Mouse (Mus musculus): ENCODE measurements around the gene Unc45b. TPM values are rescaled to one million over a fixed set of nuclear protein-coding genes. Genes with fewer than 3 reads are reported as not detected.

Unc45b gene
- polyA plus RNA-seq, 1 experiment from 2014 or later = 7.5 TPM

- no peak for ATAC-seq (ENCODE audit: insufficient read depth, low FRiP score, low TSS enrichment)
- WGBS = 58% methylated on average over 10 of the region's 10 CpGs
These were observed 21.8 kb upstream of the Unc45b start for GRCm38 (mm10) chr11:82888491-82888946.

DNA sequence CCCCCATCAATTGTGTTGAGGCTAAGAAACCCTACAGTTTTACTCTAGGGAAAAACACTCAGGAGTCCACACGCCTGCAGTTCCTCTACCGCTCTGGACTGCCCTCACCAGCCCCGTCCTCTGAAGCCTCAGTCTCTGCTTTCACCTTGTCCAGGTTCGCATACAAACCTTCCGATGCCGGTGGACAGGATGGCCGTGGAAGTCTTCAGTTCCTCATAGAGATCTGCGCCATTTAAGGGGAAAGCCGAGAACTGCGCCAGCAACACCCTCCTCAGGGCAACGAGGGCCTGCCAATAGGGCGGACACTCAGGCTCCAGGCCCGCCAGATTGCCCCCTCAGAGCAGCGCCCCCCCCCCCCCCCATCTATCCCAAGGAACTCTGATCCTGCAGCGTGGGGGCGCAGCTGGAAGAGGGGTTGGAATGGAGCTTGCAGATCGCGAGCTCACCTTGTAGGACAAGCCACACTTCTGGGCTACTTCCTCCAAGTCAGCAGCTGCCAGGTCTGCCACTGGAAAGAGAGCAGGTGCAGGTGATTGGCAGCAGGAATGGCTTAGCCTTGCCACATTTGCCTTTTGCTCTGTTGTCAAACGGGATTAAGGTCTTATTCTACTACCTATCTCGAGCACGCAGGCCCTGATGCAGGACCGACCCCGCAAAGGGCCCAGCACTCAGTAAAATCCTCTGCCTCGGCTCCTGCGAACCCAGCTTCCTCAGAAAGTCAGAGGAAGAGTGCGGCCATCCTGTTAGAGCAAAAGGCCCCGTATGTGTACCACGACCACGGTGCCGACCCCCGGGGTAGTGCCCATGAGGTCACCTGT, 20.6 kb upstream of the Unc45b start:
- no peaks in the 10 kb centered on the region for H3K9me3 ChIP-seq (ENCODE audit: control insufficient read depth, low read length)
- H3K27me3 ChIP-seq (ENCODE audit: control insufficient read depth, insufficient read depth, low read length) = no peaks in the 10 kb centered on the region
- H3K9ac ChIP-seq (ENCODE audit: low read length) = peak overlapping the region; percentile 62
- ATAC-seq (ENCODE audit: insufficient read depth, low FRiP score, low TSS enrichment) = peak; percentile 45
- H3K4me1 ChIP-seq (ENCODE audit: control insufficient read depth, insufficient read depth, low read length) = peaks cover 4% of the 10 kb centered on the region; the same call in 1 of the 2 replicates
- 10% methylated on average over 31 of the region's 31 CpGs for WGBS
- peak overlapping the region; percentile 93 for H3K4me2 ChIP-seq (ENCODE audit: low read depth)
- H3K36me3 ChIP-seq (ENCODE audit: control insufficient read depth, insufficient read depth, low read length) = no peaks in the 10 kb centered on the region
- no peak overlapping the region for H3K27ac ChIP-seq (ENCODE audit: low read depth, low read length)
- DNase-seq (ENCODE audit: low spot score) = peak; percentile 34
- peak overlapping the region; percentile 64 for H3K4me3 ChIP-seq (ENCODE audit: low read depth, low read length)

More at GRCm38 (mm10) chr11:82888491-82888946, 21.8 kb upstream of the Unc45b start:
- DNase-seq (ENCODE audit: low spot score) = no peak
- H3K27ac ChIP-seq (ENCODE audit: low read depth, low read length) = no peak overlapping the region
- H3K36me3 ChIP-seq (ENCODE audit: control insufficient read depth, insufficient read depth, low read length) = no peaks in the 10 kb centered on the region
- H3K4me1 ChIP-seq (ENCODE audit: control insufficient read depth, insufficient read depth, low read length) = peaks cover 4% of the 10 kb centered on the region; the same call in 1 of the 2 replicates
- no peaks in the 10 kb centered on the region for H3K27me3 ChIP-seq (ENCODE audit: control insufficient read depth, insufficient read depth, low read length)
- no peak overlapping the region for H3K4me3 ChIP-seq (ENCODE audit: low read depth, low read length)
- no peak overlapping the region for H3K9ac ChIP-seq (ENCODE audit: low read length)
- no peak overlapping the region for H3K4me2 ChIP-seq (ENCODE audit: low read depth)
- H3K9me3 ChIP-seq (ENCODE audit: control insufficient read depth, low read length) = no peaks in the 10 kb centered on the region

- H3K4me2 ChIP-seq (ENCODE audit: low read depth) = peak within 1 kb of the TSS; percentile 93
- H3K27ac ChIP-seq (ENCODE audit: low read depth, low read length) = no peak within 1 kb of the TSS
- H3K4me1 ChIP-seq (ENCODE audit: control insufficient read depth, insufficient read depth, low read length) = peaks cover 4% of the 10 kb centered on the region; the same call in 1 of the 2 replicates
- DNase-seq (ENCODE audit: low spot score) (peak; percentile 97), ATAC-seq (ENCODE audit: insufficient read depth, low FRiP score, low TSS enrichment) (peak; percentile 87)
- no peaks in the 10 kb centered on the region for H3K27me3 ChIP-seq (ENCODE audit: control insufficient read depth, insufficient read depth, low read length)
- 0% methylated on average over 26 of the region's 26 CpGs for WGBS
- peak within 1 kb of the TSS; percentile 62 for H3K9ac ChIP-seq (ENCODE audit: low read length)
- H3K9me3 ChIP-seq (ENCODE audit: control insufficient read depth, low read length) = no peaks in the 10 kb centered on the region
- H3K36me3 ChIP-seq (ENCODE audit: control insufficient read depth, insufficient read depth, low read length) = no peaks in the 10 kb centered on the region
- H3K4me3 ChIP-seq (ENCODE audit: low read depth, low read length) = peak within 1 kb of the TSS; percentile 64
These were observed 20.0 kb upstream of the Unc45b start, which contains the start of gene Rad51d for GRCm38 (mm10) chr11:82890342-82890762. Rad51d (minus strand) TSS chr11:82890614.

DNA sequence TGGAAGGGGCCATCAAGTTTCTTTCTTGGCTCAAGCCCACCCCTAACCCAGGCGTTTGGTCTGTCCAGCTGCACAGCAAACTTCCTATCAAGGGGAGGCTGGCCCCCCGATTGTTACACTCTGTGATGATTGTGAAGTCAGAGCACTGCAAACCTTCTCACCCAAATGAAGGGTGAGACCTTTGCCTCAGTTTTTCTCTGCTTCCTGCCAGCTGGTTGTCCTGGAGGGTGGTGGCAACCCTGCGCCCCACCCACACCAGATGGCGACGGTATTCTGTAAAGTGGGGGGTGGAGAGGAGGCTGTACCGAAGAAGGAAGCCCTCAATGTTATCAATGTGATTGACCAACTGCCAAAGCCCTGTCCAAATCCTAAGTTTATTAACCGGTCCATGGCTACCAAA, 18.4 kb upstream of the Unc45b start, which contains the start of gene Fndc8:
Gene Fndc8 (plus strand): TSS at position 189 of the 400 bp plus-strand sequence.
- Histone ChIP-seq H3K4me2 (ENCODE audit: low read depth) (no peak within 1 kb of the TSS), H3K9ac (ENCODE audit: low read length) (no peak within 1 kb of the TSS), H3K27ac (ENCODE audit: low read depth, low read length) (no peak within 1 kb of the TSS), H3K27me3 (ENCODE audit: control insufficient read depth, insufficient read depth, low read length) (no peaks in the 10 kb centered on the region), H3K4me1 (ENCODE audit: control insufficient read depth, insufficient read depth, low read length) (peaks cover 4% of the 10 kb centered on the region; the same call in 1 of the 2 replicates), H3K36me3 (ENCODE audit: control insufficient read depth, insufficient read depth, low read length) (no peaks in the 10 kb centered on the region), H3K4me3 (ENCODE audit: low read depth, low read length) (no peak within 1 kb of the TSS), H3K9me3 (ENCODE audit: control insufficient read depth, low read length) (no peaks in the 10 kb centered on the region)
- WGBS = 57% methylated on average over 7 of the region's 7 CpGs
- DNase-seq (ENCODE audit: low spot score) (no peak), ATAC-seq (ENCODE audit: insufficient read depth, low FRiP score, low TSS enrichment) (no peak)

GRCm38 (mm10) chr11:82897478-82897877, 12.9 kb upstream of the Unc45b start:
- no peak overlapping the region for H3K4me3 ChIP-seq (ENCODE audit: low read depth, low read length)
- DNase-seq (ENCODE audit: low spot score) (no peak), ATAC-seq (ENCODE audit: insufficient read depth, low FRiP score, low TSS enrichment) (no peak)
- peaks cover 6% of the 10 kb centered on the region for H3K36me3 ChIP-seq (ENCODE audit: control insufficient read depth, insufficient read depth, low read length)
- H3K9me3 ChIP-seq (ENCODE audit: control insufficient read depth, low read length) = no peaks in the 10 kb centered on the region
- H3K9ac ChIP-seq (ENCODE audit: low read length) = no peak overlapping the region
- H3K27ac ChIP-seq (ENCODE audit: low read depth, low read length) = no peak overlapping the region
- no peaks in the 10 kb centered on the region for H3K4me1 ChIP-seq (ENCODE audit: control insufficient read depth, insufficient read depth, low read length)
- H3K4me2 ChIP-seq (ENCODE audit: low read depth) = no peak overlapping the region
- WGBS = 87% methylated on average over 10 of the region's 10 CpGs
- H3K27me3 ChIP-seq (ENCODE audit: control insufficient read depth, insufficient read depth, low read length) = no peaks in the 10 kb centered on the region

DNA sequence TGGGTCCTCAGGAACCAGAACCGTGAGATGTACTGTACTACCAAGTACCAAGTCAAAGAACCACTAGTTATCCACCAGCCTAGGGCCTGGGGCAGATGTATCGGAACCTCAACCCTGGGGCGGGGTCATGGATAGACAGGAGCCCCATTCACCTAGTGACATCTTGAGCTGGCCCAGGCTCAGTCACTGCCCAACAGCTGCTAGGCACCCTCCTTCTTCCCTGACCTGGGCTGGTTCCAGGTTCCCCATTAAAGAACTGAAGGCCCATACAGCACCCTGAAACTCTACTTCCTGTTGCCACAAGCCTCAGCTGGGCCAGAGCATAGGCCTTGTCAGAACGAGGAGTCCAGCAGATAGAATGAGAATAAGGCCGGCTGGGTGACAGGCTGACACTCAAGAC, 10.6 kb upstream of the Unc45b start:
- no peaks in the 10 kb centered on the region for H3K27me3 ChIP-seq (ENCODE audit: control insufficient read depth, insufficient read depth, low read length)
- H3K4me1 ChIP-seq (ENCODE audit: control insufficient read depth, insufficient read depth, low read length) = no peaks in the 10 kb centered on the region
- ATAC-seq (ENCODE audit: insufficient read depth, low FRiP score, low TSS enrichment) = no peak
- H3K27ac ChIP-seq (ENCODE audit: low read depth, low read length) = no peak overlapping the region
- H3K4me3 ChIP-seq (ENCODE audit: low read depth, low read length) = no peak overlapping the region
- no peaks in the 10 kb centered on the region for H3K9me3 ChIP-seq (ENCODE audit: control insufficient read depth, low read length)
- no peak overlapping the region for H3K9ac ChIP-seq (ENCODE audit: low read length)
- no peak for DNase-seq (ENCODE audit: low spot score)
- 96% methylated on average over 5 of the region's 5 CpGs for WGBS
- H3K36me3 ChIP-seq (ENCODE audit: control insufficient read depth, insufficient read depth, low read length) = peaks cover 9% of the 10 kb centered on the region
- H3K4me2 ChIP-seq (ENCODE audit: low read depth) = no peak overlapping the region

DNA sequence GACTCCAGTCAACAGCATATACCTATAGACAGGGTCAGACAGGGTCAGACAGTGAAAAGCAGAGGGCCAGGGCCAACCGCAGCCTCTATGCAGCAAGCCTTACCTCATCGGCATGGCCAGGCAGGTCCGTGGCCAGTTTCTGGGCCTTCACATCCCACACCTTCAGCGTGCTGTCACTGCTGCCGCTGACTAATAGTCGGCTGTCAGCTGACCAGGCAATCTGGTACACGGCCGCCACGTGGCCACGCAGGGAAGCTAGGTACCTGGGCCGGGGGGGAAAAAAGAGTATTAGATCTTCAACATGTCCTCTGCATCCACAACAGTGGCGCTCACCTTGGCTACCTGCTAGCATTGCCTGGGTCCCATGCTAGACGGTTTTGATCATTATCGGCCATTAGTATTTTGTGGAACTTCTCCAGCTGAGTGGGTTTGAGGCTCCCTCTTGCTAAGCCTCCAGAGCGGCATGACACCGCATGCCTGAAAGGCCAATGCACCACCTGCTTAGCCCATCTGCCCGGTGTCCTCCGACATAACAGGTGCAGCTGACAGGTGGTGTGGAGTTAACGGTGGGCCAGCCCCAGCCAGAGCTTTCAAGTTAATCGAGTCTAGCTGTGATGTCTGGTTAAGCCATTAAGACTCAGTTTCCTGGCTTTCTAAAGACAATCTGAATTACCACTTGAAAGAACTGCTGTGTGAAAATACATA, 8.6 kb upstream of the Unc45b start:
- no peak overlapping the region for H3K9ac ChIP-seq (ENCODE audit: low read length)
- no peaks in the 10 kb centered on the region for H3K27me3 ChIP-seq (ENCODE audit: control insufficient read depth, insufficient read depth, low read length)
- no peak overlapping the region for H3K4me3 ChIP-seq (ENCODE audit: low read depth, low read length)
- no peak overlapping the region for H3K27ac ChIP-seq (ENCODE audit: low read depth, low read length)
- ATAC-seq (ENCODE audit: insufficient read depth, low FRiP score, low TSS enrichment) = no peak
- peaks cover 12% of the 10 kb centered on the region for H3K36me3 ChIP-seq (ENCODE audit: control insufficient read depth, insufficient read depth, low read length)
- no peaks in the 10 kb centered on the region for H3K9me3 ChIP-seq (ENCODE audit: control insufficient read depth, low read length)
- H3K4me1 ChIP-seq (ENCODE audit: control insufficient read depth, insufficient read depth, low read length) = no peaks in the 10 kb centered on the region
- DNase-seq (ENCODE audit: low spot score) = no peak
- H3K4me2 ChIP-seq (ENCODE audit: low read depth) = no peak overlapping the region
- WGBS = 87% methylated on average over 20 of the region's 20 CpGs

- H3K9me3 ChIP-seq (ENCODE audit: control insufficient read depth, low read length) = no peaks in the 10 kb centered on the region
- H3K9ac ChIP-seq (ENCODE audit: low read length) = no peak overlapping the region
- 72% methylated on average over 8 of the region's 8 CpGs for WGBS
- no peaks in the 10 kb centered on the region for H3K27me3 ChIP-seq (ENCODE audit: control insufficient read depth, insufficient read depth, low read length)
- H3K4me3 ChIP-seq (ENCODE audit: low read depth, low read length) = no peak overlapping the region
- peaks cover 12% of the 10 kb centered on the region for H3K36me3 ChIP-seq (ENCODE audit: control insufficient read depth, insufficient read depth, low read length)
- no peak overlapping the region for H3K4me2 ChIP-seq (ENCODE audit: low read depth)
- H3K27ac ChIP-seq (ENCODE audit: low read depth, low read length) = no peak overlapping the region
- peaks cover 3% of the 10 kb centered on the region; the same call in 1 of the 2 replicates for H3K4me1 ChIP-seq (ENCODE audit: control insufficient read depth, insufficient read depth, low read length)
- DNase-seq (ENCODE audit: low spot score) = no peak
- no peak for ATAC-seq (ENCODE audit: insufficient read depth, low FRiP score, low TSS enrichment)
These were observed 5.4 kb upstream of the Unc45b start for GRCm38 (mm10) chr11:82904952-82905351.

Measured in neural tube, embryonic 11.5 days (tissue).